Mouse (Mus musculus) liver, postnatal 0 days (tissue): ENCODE results near the gene Fryl. TPM values are rescaled to one million over a fixed set of nuclear protein-coding genes. Genes with fewer than 3 reads are reported as not detected.

Experiments
- ATAC-seq: fragments of 200-750 bp; cut with Nextera tagmentation; 2 replicates; pipeline ENCODE4 v1.8.0; 2017; ENCODE audit warnings: mild to moderate bottlenecking, moderate library complexity
- DNase-seq: peaks from one replicate; pipeline ENCODE4 v3.0.0-alpha.2; 2016
- H3K27ac ChIP-seq: fragments of 300-500 bp; sonication (generic); 2 replicates; pipeline ENCODE4 v1.5.1; 2014; ENCODE audit warnings: antibody characterized with exemption, moderate library complexity, mild to moderate bottlenecking, low read depth
- H3K27me3 ChIP-seq: fragments of 300-500 bp; sonication (generic); 2 replicates; pipeline ENCODE4 v1.6.1; 2014; ENCODE audit warnings: low read length, control low read depth, mixed read lengths; ENCODE audit not compliant: insufficient read depth
- H3K36me3 ChIP-seq: fragments of 300-500 bp; sonication (generic); replicated peaks from 2 replicates; pipeline ENCODE4 v1.6.1; 2014; ENCODE audit warnings: mild to moderate bottlenecking, control low read depth, low read length, moderate library complexity, mixed read lengths; ENCODE audit not compliant: insufficient read depth
- H3K4me1 ChIP-seq: fragments of 300-500 bp; sonication (generic); 2 replicates; pipeline ENCODE4 v1.6.1; 2014; ENCODE audit warnings: antibody characterized with exemption, mild to moderate bottlenecking, control low read depth; ENCODE audit not compliant: insufficient read depth
- H3K4me2 ChIP-seq: fragments of 300-500 bp; sonication (generic); 2 replicates; pipeline ENCODE4 v1.6.1; 2014; ENCODE audit warnings: low read depth, mild to moderate bottlenecking, low read length, moderate library complexity, mixed read lengths
- H3K4me3 ChIP-seq: fragments of 300-500 bp; sonication (generic); 2 replicates; pipeline ENCODE4 v1.5.1; 2014; ENCODE audit warnings: low read depth, low read length
- H3K9ac ChIP-seq: fragments of 300-500 bp; sonication (generic); replicated peaks from 2 replicates; pipeline ENCODE4 v1.6.1; 2014; ENCODE audit warnings: mild to moderate bottlenecking, moderate library complexity
- H3K9me3 ChIP-seq: fragments of 300-500 bp; sonication (generic); 2 replicates; pipeline ENCODE4 v1.6.1; 2016; ENCODE audit warnings: mild to moderate bottlenecking, control low read depth, low read length, mixed read lengths
- CTCF ChIP-seq: sonication (generic); IDR thresholded peaks from 2 replicates; pipeline ENCODE4 v1.5.1; 2016; ENCODE audit warnings: antibody characterized with exemption, low read depth
- EP300 ChIP-seq: IDR thresholded peaks from 2 replicates; pipeline ENCODE4 v1.6.1; 2016; ENCODE audit warnings: antibody characterized with exemption, low read depth, mild to moderate bottlenecking
- WGBS: fragments of 180-500 bp; shearing (Covaris S2); extraction: QIAGEN DNeasy Blood & Tissue Kit; methylation state at CpG from one replicate; pipeline ENCODE4 v1.1.7; 2014; ENCODE audit not compliant: insufficient replicate concordance; 5-methylcytosine and 5-hydroxymethylcytosine counted together
- polyA plus RNA-seq: library from polyadenylated mRNA; unstranded; fragments of >200 nt; fragmentation: Nextera tagmentation; extraction: Ambion mirVana; gene quantifications from 2 replicates; pipeline ENCODE4 v1.2.1, GENCODE M21; 2015

Gene Fryl
- polyA plus RNA-seq, 1 experiment from 2014 or later, result 25.8 TPM

DNA sequence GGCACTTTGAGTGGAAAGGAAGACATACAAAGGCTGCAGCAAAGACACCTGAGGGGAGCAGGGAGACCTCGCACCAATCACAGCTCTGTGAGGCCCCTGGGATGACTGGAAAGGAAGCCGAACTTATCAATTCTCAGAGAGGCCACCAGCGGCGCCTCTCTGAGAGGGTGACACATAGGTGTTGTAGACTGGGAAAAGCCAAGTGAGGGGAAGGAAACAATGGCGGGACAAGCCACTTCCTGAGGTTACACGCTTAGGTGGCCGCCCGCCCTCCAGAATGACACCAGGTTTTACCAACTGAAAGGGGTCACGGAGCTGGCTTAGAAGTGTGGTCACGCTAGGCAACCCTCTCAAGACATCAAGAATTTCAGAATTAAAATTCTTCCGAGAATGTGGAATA lies 111.4 kb downstream of the Fryl start:
- Histone ChIP-seq H3K9ac (no peak overlapping the region), H3K27ac (no peak overlapping the region), H3K36me3 (peaks cover 29% of the 10 kb centered on the region), H3K27me3 (no peaks in the 10 kb centered on the region), H3K4me3 (no peak overlapping the region), H3K4me2 (no peak overlapping the region), H3K4me1 (no peaks in the 10 kb centered on the region), H3K9me3 (no peaks in the 10 kb centered on the region)
- TF ChIP-seq CTCF (no peak), EP300 (no peak)
- ATAC-seq, result no peak
- 54% methylated on average over 11 of the region's 11 CpGs for WGBS
- DNase-seq, result no peak

- 53% methylated on average over 2 of the region's 2 CpGs for WGBS
These were observed 114.7 kb downstream of the Fryl start for GRCm38 (mm10) chr5:73141712-73142111.

GRCm38 (mm10) chr5:73141161-73141560 lies 115.3 kb downstream of the Fryl start:
- peaks cover 27% of the 10 kb centered on the region for H3K36me3 ChIP-seq
- 90% methylated on average over 8 of the region's 8 CpGs for WGBS
- H3K9ac ChIP-seq, result no peak overlapping the region
- ATAC-seq, result no peak
- no peak overlapping the region for H3K4me3 ChIP-seq
- H3K27me3 ChIP-seq, result no peaks in the 10 kb centered on the region
- no peaks in the 10 kb centered on the region for H3K4me1 ChIP-seq
- no peaks in the 10 kb centered on the region for H3K9me3 ChIP-seq
- H3K27ac ChIP-seq, result no peak overlapping the region
- no peak overlapping the region for H3K4me2 ChIP-seq
- TF ChIP-seq CTCF, result no peak
- TF ChIP-seq EP300, result no peak
- DNase-seq, result no peak

More at GRCm38 (mm10) chr5:73141712-73142111, 114.7 kb downstream of the Fryl start:
- H3K36me3 ChIP-seq, result peaks cover 32% of the 10 kb centered on the region
- no peak overlapping the region for H3K4me3 ChIP-seq
- H3K9me3 ChIP-seq, result no peaks in the 10 kb centered on the region
- H3K4me2 ChIP-seq, result no peak overlapping the region
- DNase-seq (no peak), ATAC-seq (no peak)
- no peak overlapping the region for H3K27ac ChIP-seq
- H3K9ac ChIP-seq, result no peak overlapping the region
- H3K27me3 ChIP-seq, result no peaks in the 10 kb centered on the region
- H3K4me1 ChIP-seq, result no peaks in the 10 kb centered on the region
- TF ChIP-seq EP300 (no peak), CTCF (no peak)

- no peak overlapping the region for H3K4me3 ChIP-seq
- no peaks in the 10 kb centered on the region for H3K27me3 ChIP-seq
- no peak overlapping the region for H3K9ac ChIP-seq
- 87% methylated on average over 9 of the region's 9 CpGs for WGBS
- H3K4me2 ChIP-seq, result no peak overlapping the region
- no peak overlapping the region for H3K27ac ChIP-seq
- no peak for TF ChIP-seq EP300
- TF ChIP-seq CTCF, result no peak
- no peak for DNase-seq
- peaks cover 37% of the 10 kb centered on the region for H3K36me3 ChIP-seq
- no peaks in the 10 kb centered on the region for H3K9me3 ChIP-seq
- peaks cover 5% of the 10 kb centered on the region for H3K4me1 ChIP-seq
- no peak for ATAC-seq
These were observed 118.9 kb downstream of the Fryl start for GRCm38 (mm10) chr5:73137561-73137960.

DNA sequence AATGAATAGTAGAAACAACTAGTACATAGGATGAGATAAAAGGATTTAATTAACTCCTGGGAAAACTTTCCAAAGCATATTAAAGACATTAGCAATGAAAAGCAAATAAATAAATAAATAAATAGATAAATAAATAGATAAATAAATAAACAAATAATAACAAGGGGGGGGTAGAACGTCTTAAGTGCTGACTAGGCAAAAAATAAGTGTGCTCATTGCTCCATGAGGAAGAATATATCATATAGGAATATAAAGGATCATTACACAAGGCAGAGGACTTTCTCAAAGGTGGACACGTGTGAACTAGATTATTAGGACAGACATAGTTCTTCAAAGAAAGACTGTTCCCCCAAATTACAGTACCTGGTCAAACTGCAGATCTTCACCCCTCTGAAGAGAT lies 120.5 kb downstream of the Fryl start:
- H3K36me3 ChIP-seq, result peaks cover 33% of the 10 kb centered on the region
- H3K4me3 ChIP-seq, result no peak overlapping the region
- DNase-seq (no peak), ATAC-seq (no peak)
- TF ChIP-seq EP300, result no peak
- no peak overlapping the region for H3K27ac ChIP-seq
- no peak overlapping the region for H3K4me2 ChIP-seq
- H3K9me3 ChIP-seq, result no peaks in the 10 kb centered on the region
- no peaks in the 10 kb centered on the region for H3K27me3 ChIP-seq
- H3K4me1 ChIP-seq, result peaks cover 5% of the 10 kb centered on the region
- WGBS, result 79% methylated on average over 2 of the region's 2 CpGs
- no peak overlapping the region for H3K9ac ChIP-seq

GRCm38 (mm10) chr5:73135131-73135530 lies 121.3 kb downstream of the Fryl start:
- no peak overlapping the region for H3K4me3 ChIP-seq
- H3K4me1 ChIP-seq, result peaks cover 5% of the 10 kb centered on the region
- no peaks in the 10 kb centered on the region for H3K9me3 ChIP-seq
- no peak for ATAC-seq
- no peak overlapping the region for H3K9ac ChIP-seq
- no peak for DNase-seq
- 85% methylated on average over 11 of the region's 11 CpGs for WGBS
- no peaks in the 10 kb centered on the region for H3K27me3 ChIP-seq
- H3K27ac ChIP-seq, result no peak overlapping the region
- no peak overlapping the region for H3K4me2 ChIP-seq
- H3K36me3 ChIP-seq, result peaks cover 37% of the 10 kb centered on the region
- TF ChIP-seq CTCF (no peak), EP300 (no peak)

DNA sequence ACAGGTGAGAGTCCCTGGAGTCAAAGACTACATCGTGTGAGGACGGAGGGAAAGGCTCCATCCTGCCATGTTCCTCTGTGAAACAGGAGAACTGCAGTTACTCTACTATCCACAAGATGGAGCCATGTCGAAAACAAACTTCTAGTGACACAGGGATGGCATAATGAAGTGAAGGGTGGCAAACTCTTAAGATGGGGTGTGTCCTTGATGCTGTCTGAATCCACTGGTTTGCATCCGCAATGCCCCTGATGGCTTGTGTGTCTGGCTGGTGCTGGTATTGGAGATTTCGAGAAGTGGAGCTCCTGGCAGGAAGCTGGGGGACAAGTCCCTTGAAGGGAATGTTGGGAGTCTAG lies 122.6 kb downstream of the Fryl start:
- no peaks in the 10 kb centered on the region for H3K9me3 ChIP-seq
- no peaks in the 10 kb centered on the region for H3K27me3 ChIP-seq
- H3K4me3 ChIP-seq, result no peak overlapping the region
- peaks cover 35% of the 10 kb centered on the region for H3K36me3 ChIP-seq
- H3K9ac ChIP-seq, result no peak overlapping the region
- no peak for TF ChIP-seq EP300
- peak; percentile 93 for TF ChIP-seq CTCF
- WGBS, result 32% methylated on average over 5 of the region's 5 CpGs
- H3K4me2 ChIP-seq, result peak overlapping the region; percentile 30; the same call in 1 of the 2 replicates
- ATAC-seq, result peak; percentile 68
- H3K27ac ChIP-seq, result peak overlapping the region; percentile 22; the same call in 1 of the 2 replicates
- DNase-seq, result peak; percentile 33
- H3K4me1 ChIP-seq, result peaks cover 5% of the 10 kb centered on the region
